Mouse (Mus musculus) embryonic facial prominence, embryonic 11.5 days (tissue): ENCODE data around the gene Selp. TPM values are rescaled to one million over a fixed set of nuclear protein-coding genes. Genes with fewer than 3 reads are reported as not detected.

ENCODE experiments used
- ATAC-seq: fragments of 200-750 bp; cut with Nextera tagmentation; replicated peaks from 2 replicates; pipeline ENCODE4 v1.8.0; 2017; ENCODE audit warnings: low read depth; ENCODE audit not compliant: insufficient number of reproducible peaks, low FRiP score, low TSS enrichment
- DNase-seq: peaks from one replicate; pipeline ENCODE4 v3.0.0-alpha.2; 2015; ENCODE audit warnings: low spot score
- H3K27ac ChIP-seq: fragments of 300-500 bp; sonication (generic); replicated peaks from 2 replicates; pipeline ENCODE4 v1.5.1; 2014; ENCODE audit warnings: mild to moderate bottlenecking, low read depth, low read length, control low read depth
- H3K27me3 ChIP-seq: fragments of 300-500 bp; sonication (generic); 2 replicates; pipeline ENCODE4 v1.6.1; 2014; ENCODE audit warnings: mild to moderate bottlenecking, low read length, moderate library complexity, mixed read lengths; ENCODE audit not compliant: control insufficient read depth, insufficient read depth
- H3K36me3 ChIP-seq: fragments of 300-500 bp; sonication (generic); replicated peaks from 2 replicates; pipeline ENCODE4 v1.6.1; 2014; ENCODE audit warnings: low read depth, mild to moderate bottlenecking, low read length, moderate library complexity, mixed read lengths; ENCODE audit not compliant: control insufficient read depth, insufficient read depth
- H3K4me1 ChIP-seq: fragments of 300-500 bp; sonication (generic); 2 replicates; pipeline ENCODE4 v1.6.1; 2014; ENCODE audit warnings: low read length, mixed read lengths; ENCODE audit not compliant: control insufficient read depth, insufficient read depth
- H3K4me2 ChIP-seq: fragments of 300-500 bp; sonication (generic); 2 replicates; pipeline ENCODE4 v1.6.1; 2014; ENCODE audit warnings: low read depth, mild to moderate bottlenecking, control low read depth, low read length, moderate library complexity
- H3K4me3 ChIP-seq: fragments of 300-500 bp; sonication (generic); 2 replicates; pipeline ENCODE4 v1.5.1; 2014; ENCODE audit warnings: low read depth, low read length, control low read depth
- H3K9ac ChIP-seq: fragments of 300-500 bp; sonication (generic); replicated peaks from 2 replicates; pipeline ENCODE4 v1.6.1; 2014; ENCODE audit warnings: mild to moderate bottlenecking, control low read depth, low read length
- H3K9me3 ChIP-seq: fragments of 300-500 bp; sonication (generic); replicated peaks from 2 replicates; pipeline ENCODE4 v1.6.1; 2016; ENCODE audit warnings: mild to moderate bottlenecking, low read length, inconsistent platforms, mixed read lengths; ENCODE audit not compliant: control insufficient read depth
- WGBS: fragments of 180-500 bp; shearing (Covaris S2); extraction: QIAGEN DNeasy Blood & Tissue Kit; methylation state at CpG from one replicate; pipeline ENCODE4 v1.1.7; 2014; 5-methylcytosine and 5-hydroxymethylcytosine counted together
- polyA plus RNA-seq: library from polyadenylated mRNA; unstranded; fragments of >200 nt; fragmentation: Nextera tagmentation; extraction: Ambion mirVana; gene quantifications from 2 replicates; pipeline ENCODE4 v1.2.1, GENCODE M21; 2014

Gene Selp
- polyA plus RNA-seq, 1 experiment from 2014 or later = not detected

DNA sequence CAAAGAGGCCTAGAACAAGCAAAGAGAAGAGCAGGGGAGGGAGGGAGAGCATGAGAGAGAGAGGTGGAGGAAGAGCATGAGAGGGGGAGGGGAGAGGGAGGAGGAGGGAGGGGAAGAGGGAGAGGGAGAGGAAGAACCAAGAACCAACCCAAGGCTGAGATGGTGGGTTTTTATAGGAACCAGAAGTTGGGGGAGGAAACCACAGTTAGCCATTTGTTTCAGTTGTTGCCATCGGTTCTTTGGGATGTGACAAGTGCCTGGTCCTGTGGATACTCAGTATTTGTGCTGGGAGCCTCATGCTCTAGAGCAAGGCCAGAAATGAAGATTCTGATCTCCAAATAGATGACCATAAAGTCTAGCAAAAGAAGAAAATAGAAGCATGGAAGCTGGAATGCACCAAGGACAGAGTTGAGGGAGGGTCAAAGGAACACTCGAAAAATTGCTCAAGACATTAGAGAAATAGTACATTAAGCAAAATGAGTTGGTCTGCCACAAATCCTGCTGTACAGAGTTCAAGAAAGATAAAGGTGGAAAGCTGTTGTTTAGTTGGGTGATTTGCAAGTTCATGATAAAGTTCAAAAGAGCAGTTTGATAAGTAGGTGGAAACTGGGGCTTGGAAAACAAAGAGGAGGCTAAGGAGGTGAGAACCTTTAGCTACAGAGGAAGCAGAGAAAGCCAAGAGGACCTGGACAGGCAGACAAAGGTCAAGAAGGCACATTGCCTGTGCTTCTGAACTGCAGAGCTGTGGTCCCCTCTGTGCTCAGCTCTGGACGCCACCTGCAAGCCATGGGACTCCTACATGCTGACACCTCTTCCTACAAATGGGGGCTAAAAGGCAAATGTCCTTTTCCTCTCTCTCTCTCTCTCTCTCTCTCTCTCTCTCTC is 5.1 kb downstream of the Selp start:
- no peak overlapping the region for H3K27ac ChIP-seq
- H3K4me1 ChIP-seq = no peaks in the 10 kb centered on the region
- 72% methylated on average over 3 of the region's 3 CpGs for WGBS
- ATAC-seq (no peak), DNase-seq (no peak)
- no peak overlapping the region for H3K4me2 ChIP-seq
- H3K27me3 ChIP-seq = no peaks in the 10 kb centered on the region
- H3K9me3 ChIP-seq = no peaks in the 10 kb centered on the region
- H3K4me3 ChIP-seq = no peak overlapping the region
- no peaks in the 10 kb centered on the region for H3K36me3 ChIP-seq
- no peak overlapping the region for H3K9ac ChIP-seq

DNA sequence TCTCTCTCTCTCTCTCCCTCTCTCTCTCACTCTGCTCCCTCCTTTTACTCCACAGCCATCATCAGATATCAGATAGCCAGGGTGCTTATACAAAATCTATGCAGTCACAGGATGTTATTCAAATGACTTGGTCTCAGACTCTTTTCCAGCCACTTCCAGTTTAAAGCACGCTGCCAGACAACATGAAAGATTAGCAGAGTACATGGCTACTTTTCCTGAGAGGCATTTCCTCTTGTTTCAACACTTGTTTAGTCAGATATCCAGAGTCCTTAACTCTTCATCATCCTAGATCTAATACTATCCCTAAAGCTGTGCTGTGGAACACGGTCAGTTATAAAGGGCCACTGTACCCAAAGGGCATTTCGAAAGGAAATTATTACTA is 5.7 kb downstream of the Selp start:
- Histone ChIP-seq H3K4me2 (no peak overlapping the region), H3K36me3 (no peaks in the 10 kb centered on the region), H3K9ac (no peak overlapping the region), H3K27me3 (no peaks in the 10 kb centered on the region), H3K4me3 (no peak overlapping the region), H3K27ac (no peak overlapping the region), H3K9me3 (no peaks in the 10 kb centered on the region), H3K4me1 (no peaks in the 10 kb centered on the region)
- DNase-seq (no peak), ATAC-seq (no peak)
- 86% methylated on average over 3 of the region's 3 CpGs for WGBS

DNA sequence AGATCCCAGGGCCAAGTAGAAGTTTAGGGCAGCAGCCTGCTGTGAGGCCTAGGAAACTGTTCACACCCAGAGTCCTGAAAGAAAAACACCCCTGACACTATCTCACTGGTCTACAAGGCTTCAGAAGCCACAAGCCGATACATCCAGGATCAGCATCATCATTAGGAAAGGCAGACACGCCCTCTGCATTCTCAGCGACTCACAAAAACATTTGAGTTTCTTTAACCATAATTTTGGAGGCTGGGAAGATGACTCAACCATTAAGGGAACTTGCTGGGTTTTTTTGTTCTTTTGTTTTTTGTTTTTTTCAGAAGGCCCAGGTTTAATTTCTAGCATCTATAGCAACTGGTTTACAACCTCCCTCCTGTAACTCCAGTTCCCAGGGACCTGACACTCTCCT is 8.8 kb downstream of the Selp start:
- Histone ChIP-seq H3K36me3 (no peaks in the 10 kb centered on the region), H3K9ac (no peak overlapping the region), H3K4me3 (no peak overlapping the region), H3K9me3 (no peaks in the 10 kb centered on the region), H3K27me3 (no peaks in the 10 kb centered on the region), H3K27ac (no peak overlapping the region), H3K4me2 (no peak overlapping the region), H3K4me1 (no peaks in the 10 kb centered on the region)
- DNase-seq = no peak
- ATAC-seq = no peak
- 82% methylated on average over 3 of the region's 3 CpGs for WGBS

DNA sequence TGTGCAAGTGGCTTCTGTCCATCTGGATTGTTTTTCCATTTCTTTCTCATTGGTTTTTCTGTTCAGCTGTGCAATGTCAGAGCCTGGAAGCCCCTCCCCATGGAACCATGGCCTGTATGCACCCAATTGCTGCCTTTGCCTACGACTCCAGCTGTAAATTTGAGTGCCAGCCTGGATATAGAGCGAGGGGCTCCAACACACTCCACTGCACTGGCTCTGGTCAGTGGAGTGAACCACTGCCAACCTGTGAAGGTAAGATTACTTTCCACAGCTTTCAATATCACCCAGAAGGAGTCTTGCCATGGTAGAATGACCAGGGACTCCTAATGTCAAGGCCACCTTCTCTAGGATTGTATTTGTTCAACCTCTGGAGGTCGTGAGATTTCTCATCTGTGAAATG is 14.9 kb downstream of the Selp start:
- no peak for DNase-seq
- no peaks in the 10 kb centered on the region for H3K9me3 ChIP-seq
- no peak overlapping the region for H3K9ac ChIP-seq
- H3K27ac ChIP-seq = no peak overlapping the region
- no peaks in the 10 kb centered on the region for H3K36me3 ChIP-seq
- no peak overlapping the region for H3K4me2 ChIP-seq
- no peak for ATAC-seq
- 71% methylated on average over 3 of the region's 3 CpGs for WGBS
- H3K27me3 ChIP-seq = no peaks in the 10 kb centered on the region
- H3K4me3 ChIP-seq = no peak overlapping the region
- H3K4me1 ChIP-seq = no peaks in the 10 kb centered on the region

DNA sequence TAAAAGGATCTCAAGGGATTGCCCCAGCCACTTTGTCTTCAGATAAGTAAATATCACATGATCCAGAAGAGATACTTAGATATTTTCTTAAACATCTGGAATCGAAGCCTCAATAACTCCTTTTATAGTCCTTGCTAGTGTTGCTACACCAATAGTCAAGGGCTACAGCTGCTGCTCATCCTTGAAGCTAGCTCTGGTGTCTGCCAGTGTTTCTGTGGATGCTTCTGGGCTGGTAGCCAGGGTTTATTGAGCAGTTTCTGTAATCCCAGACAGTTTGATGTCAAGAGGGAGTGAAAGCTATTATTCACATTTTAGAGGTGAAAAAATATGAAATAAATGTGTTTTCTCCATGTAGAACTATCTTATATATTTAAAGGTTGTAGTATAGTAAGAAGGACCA is 17.5 kb downstream of the Selp start:
- H3K9ac ChIP-seq = no peak overlapping the region
- H3K27ac ChIP-seq = no peak overlapping the region
- WGBS = 92% methylated on average over 1 of the region's 1 CpGs
- no peaks in the 10 kb centered on the region for H3K36me3 ChIP-seq
- H3K4me2 ChIP-seq = no peak overlapping the region
- no peaks in the 10 kb centered on the region for H3K4me1 ChIP-seq
- DNase-seq (no peak), ATAC-seq (no peak)
- no peaks in the 10 kb centered on the region for H3K9me3 ChIP-seq
- no peaks in the 10 kb centered on the region for H3K27me3 ChIP-seq
- H3K4me3 ChIP-seq = no peak overlapping the region

DNA sequence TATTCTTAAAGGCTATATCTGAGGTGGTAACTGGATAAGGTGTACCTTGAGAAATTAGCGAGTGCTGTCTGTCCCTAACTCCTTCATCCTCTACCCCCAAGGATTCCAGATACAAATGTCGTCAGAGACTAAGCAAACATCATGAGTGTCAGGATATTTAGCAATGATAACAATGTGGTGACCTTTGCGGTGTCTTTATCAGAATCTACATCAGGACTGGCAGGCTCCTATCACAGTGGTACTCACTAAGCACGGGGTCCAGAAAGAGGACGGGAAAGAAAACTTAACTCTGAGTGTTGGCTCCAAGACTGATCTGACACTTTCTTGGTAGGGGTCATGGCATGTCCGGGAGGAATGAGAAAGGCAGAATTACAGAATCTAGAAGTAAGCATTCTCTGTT is 19.0 kb downstream of the Selp start:
- no peak for ATAC-seq
- no peak overlapping the region for H3K9ac ChIP-seq

DNA sequence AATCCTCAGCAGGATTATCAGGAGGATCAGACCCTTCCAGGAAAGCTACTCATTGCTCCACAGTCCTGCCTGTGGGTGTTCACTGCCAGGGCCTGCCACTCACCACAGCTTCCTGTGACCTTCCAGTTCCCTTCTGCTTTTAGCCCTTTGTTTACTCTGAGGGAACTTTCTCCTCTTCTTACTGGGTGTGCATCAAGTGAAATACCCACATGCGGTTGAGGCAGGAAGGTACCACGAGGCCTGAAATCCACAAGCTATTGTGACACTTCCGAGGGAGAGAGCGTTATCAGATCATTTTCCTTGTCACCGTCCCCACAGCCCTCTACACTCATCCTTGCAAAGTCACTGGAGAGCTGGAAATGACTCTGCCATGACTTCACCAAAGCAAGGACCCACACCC is 20.3 kb downstream of the Selp start:
- Histone ChIP-seq H3K4me1 (no peaks in the 10 kb centered on the region), H3K27me3 (no peaks in the 10 kb centered on the region), H3K9me3 (no peaks in the 10 kb centered on the region), H3K4me3 (no peak overlapping the region), H3K27ac (no peak overlapping the region), H3K36me3 (no peaks in the 10 kb centered on the region), H3K9ac (no peak overlapping the region), H3K4me2 (no peak overlapping the region)
- ATAC-seq (no peak), DNase-seq (no peak)
- 78% methylated on average over 5 of the region's 5 CpGs for WGBS

More for the DNA sequence above, 19.0 kb downstream of the Selp start:
- 75% methylated on average over 6 of the region's 6 CpGs for WGBS
- H3K36me3 ChIP-seq = no peaks in the 10 kb centered on the region
- H3K4me3 ChIP-seq = no peak overlapping the region
- no peak for DNase-seq
- H3K4me2 ChIP-seq = no peak overlapping the region
- H3K27ac ChIP-seq = no peak overlapping the region
- H3K27me3 ChIP-seq = no peaks in the 10 kb centered on the region
- no peaks in the 10 kb centered on the region for H3K9me3 ChIP-seq
- H3K4me1 ChIP-seq = no peaks in the 10 kb centered on the region

DNA sequence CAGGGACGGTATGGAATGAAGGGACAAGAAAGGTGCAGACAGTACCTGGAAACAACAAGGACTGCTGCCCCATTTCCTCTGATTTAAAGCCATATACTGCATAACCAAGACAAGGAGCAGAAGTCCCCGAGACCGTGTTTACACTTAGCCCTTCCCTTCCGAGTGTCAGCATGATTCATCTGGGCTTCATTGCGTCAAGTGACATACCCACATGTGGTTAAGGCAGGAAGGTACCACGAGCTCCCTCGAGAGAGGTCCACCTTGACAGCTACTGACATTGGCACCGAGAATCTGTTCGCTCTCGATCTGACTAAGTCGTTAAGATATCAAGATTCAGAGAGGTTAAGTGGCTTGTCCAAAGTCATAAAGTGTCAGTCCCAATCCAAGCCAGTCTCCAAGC is 20.9 kb downstream of the Selp start:
- no peak overlapping the region for H3K4me3 ChIP-seq
- H3K27me3 ChIP-seq = no peaks in the 10 kb centered on the region
- H3K27ac ChIP-seq = no peak overlapping the region
- ATAC-seq (no peak), DNase-seq (no peak)
- H3K36me3 ChIP-seq = no peaks in the 10 kb centered on the region
- H3K4me2 ChIP-seq = no peak overlapping the region
- no peaks in the 10 kb centered on the region for H3K9me3 ChIP-seq
- WGBS = 74% methylated on average over 11 of the region's 11 CpGs
- H3K4me1 ChIP-seq = no peaks in the 10 kb centered on the region
- no peak overlapping the region for H3K9ac ChIP-seq
